Mouse (Mus musculus) midbrain, embryonic 16.5 days (tissue): Measurements from ENCODE around the gene Olfr881. TPM values are rescaled to one million over a fixed set of nuclear protein-coding genes. Genes with fewer than 3 reads are reported as not detected.

Experiments
- ATAC-seq: fragments of 200-750 bp; cut with Nextera tagmentation; 2 replicates; pipeline ENCODE4 v1.8.0; 2017; ENCODE audit warnings: moderate TSS enrichment
- H3K27ac ChIP-seq: fragments of 300-500 bp; sonication (generic); 2 replicates; pipeline ENCODE4 v1.5.1; 2014; ENCODE audit warnings: mild to moderate bottlenecking, low read length, mixed read lengths
- H3K27me3 ChIP-seq: fragments of 300-500 bp; sonication (generic); 2 replicates; pipeline ENCODE4 v1.6.1; 2014; ENCODE audit warnings: low read depth, low read length, mixed read lengths; ENCODE audit not compliant: control insufficient read depth, insufficient read depth
- H3K36me3 ChIP-seq: fragments of 300-500 bp; sonication (generic); 2 replicates; pipeline ENCODE4 v1.6.1; 2014; ENCODE audit warnings: mild to moderate bottlenecking, low read length, moderate library complexity, mixed read lengths; ENCODE audit not compliant: control insufficient read depth, insufficient read depth
- H3K4me1 ChIP-seq: fragments of 300-500 bp; sonication (generic); 2 replicates; pipeline ENCODE4 v1.6.1; 2014; ENCODE audit warnings: mild to moderate bottlenecking, low read length, mixed read lengths; ENCODE audit not compliant: control insufficient read depth, insufficient read depth
- H3K4me2 ChIP-seq: fragments of 300-500 bp; sonication (generic); 2 replicates; pipeline ENCODE4 v1.6.1; 2014; ENCODE audit warnings: mild to moderate bottlenecking, low read length, mixed read lengths
- H3K4me3 ChIP-seq: fragments of 300-500 bp; sonication (generic); 2 replicates; pipeline ENCODE4 v1.5.1; 2014; ENCODE audit warnings: low read depth, mild to moderate bottlenecking, low read length, moderate library complexity, mixed read lengths
- H3K9ac ChIP-seq: fragments of 300-500 bp; sonication (generic); 2 replicates; pipeline ENCODE4 v1.6.1; 2014; ENCODE audit warnings: low read depth, low read length, mixed read lengths
- H3K9me3 ChIP-seq: fragments of 300-500 bp; sonication (generic); replicated peaks from 2 replicates; pipeline ENCODE4 v1.6.1; 2014; ENCODE audit warnings: mild to moderate bottlenecking, low read length, mixed read lengths; ENCODE audit not compliant: control insufficient read depth, poor library complexity, severe bottlenecking
- WGBS: fragments of 180-500 bp; shearing (Covaris S2); extraction: QIAGEN DNeasy Blood & Tissue Kit; methylation state at CpG from one replicate; pipeline ENCODE4 v1.1.7; 2014; 5-methylcytosine and 5-hydroxymethylcytosine counted together
- polyA plus RNA-seq: library from polyadenylated mRNA; unstranded; fragments of >200 nt; fragmentation: Nextera tagmentation; extraction: Ambion mirVana; gene quantifications from 2 replicates; pipeline ENCODE4 v1.2.1, GENCODE M21; 2015

Olfr881 gene
- not detected in 2 replicates for polyA plus RNA-seq

GRCm38 (mm10) chr9:37991525-37991924 lies at the start of gene Olfr881:
Gene Olfr881 (plus strand): TSS chr9:37991825.
- no peak within 1 kb of the TSS for H3K27ac ChIP-seq
- H3K4me1 ChIP-seq, result no peaks in the 10 kb centered on the region
- H3K9ac ChIP-seq, result no peak within 1 kb of the TSS
- no peaks in the 10 kb centered on the region for H3K36me3 ChIP-seq
- H3K9me3 ChIP-seq, result no peaks in the 10 kb centered on the region
- H3K27me3 ChIP-seq, result no peaks in the 10 kb centered on the region
- no peak within 1 kb of the TSS for H3K4me2 ChIP-seq
- no peak within 1 kb of the TSS for H3K4me3 ChIP-seq
- ATAC-seq, result no peak

- no peak overlapping the region for H3K27ac ChIP-seq
- 44% methylated on average over 2 of the region's 2 CpGs for WGBS
- H3K4me3 ChIP-seq, result no peak overlapping the region
- no peak for ATAC-seq
- no peaks in the 10 kb centered on the region for H3K27me3 ChIP-seq
- no peaks in the 10 kb centered on the region for H3K36me3 ChIP-seq
- no peak overlapping the region for H3K4me2 ChIP-seq
- no peaks in the 10 kb centered on the region for H3K9me3 ChIP-seq
- no peaks in the 10 kb centered on the region for H3K4me1 ChIP-seq
- no peak overlapping the region for H3K9ac ChIP-seq
Measured at GRCm38 (mm10) chr9:37998581-37999204, 7.1 kb downstream of the Olfr881 start.

GRCm38 (mm10) chr9:38000021-38000420 lies 8.4 kb downstream of the Olfr881 start:
- 67% methylated on average over 1 of the region's 1 CpGs for WGBS
- no peak for ATAC-seq
- H3K9me3 ChIP-seq, result no peaks in the 10 kb centered on the region
- H3K36me3 ChIP-seq, result no peaks in the 10 kb centered on the region
- H3K4me2 ChIP-seq, result no peak overlapping the region
- H3K27me3 ChIP-seq, result no peaks in the 10 kb centered on the region
- H3K27ac ChIP-seq, result no peak overlapping the region
- H3K9ac ChIP-seq, result no peak overlapping the region
- no peak overlapping the region for H3K4me3 ChIP-seq
- H3K4me1 ChIP-seq, result no peaks in the 10 kb centered on the region

GRCm38 (mm10) chr9:38025508-38025907 lies 33.9 kb downstream of the Olfr881 start, which contains the start of gene Olfr883:
Gene Olfr883 (plus strand): TSS chr9:38025808.
- Histone ChIP-seq H3K27me3 (no peaks in the 10 kb centered on the region), H3K27ac (no peak within 1 kb of the TSS), H3K9ac (no peak within 1 kb of the TSS), H3K9me3 (no peaks in the 10 kb centered on the region), H3K4me2 (no peak within 1 kb of the TSS), H3K4me1 (no peaks in the 10 kb centered on the region), H3K36me3 (no peaks in the 10 kb centered on the region), H3K4me3 (no peak within 1 kb of the TSS)
- WGBS, result 84% methylated on average over 1 of the region's 1 CpGs
- ATAC-seq, result no peak

Other genes with a start within 250 kb of the Olfr881 start
- not detected in 2 replicates for gene Olfr874, start 246.7 kb upstream of the Olfr881 start, polyA plus RNA-seq
- not detected in 2 replicates for gene Olfr875, start 220.0 kb upstream of the Olfr881 start, polyA plus RNA-seq
- not detected in 2 replicates for gene Olfr876, start 188.8 kb upstream of the Olfr881 start, polyA plus RNA-seq
- gene Olfr877, start 137.6 kb upstream of the Olfr881 start, polyA plus RNA-seq, result not detected in 2 replicates
- not detected in 2 replicates for gene Olfr145, start 95.1 kb upstream of the Olfr881 start, polyA plus RNA-seq
- gene Olfr878, start 74.0 kb upstream of the Olfr881 start, polyA plus RNA-seq, result not detected in 2 replicates
- gene Olfr883, start 34.0 kb downstream of the Olfr881 start, polyA plus RNA-seq, result not detected in 2 replicates
- not detected in 2 replicates for gene Olfr884, start 54.7 kb downstream of the Olfr881 start, polyA plus RNA-seq
- not detected in 2 replicates for gene Olfr885, start 69.5 kb downstream of the Olfr881 start, polyA plus RNA-seq
- gene Olfr887, start 92.2 kb downstream of the Olfr881 start, polyA plus RNA-seq, result not detected in 2 replicates
- not detected in 2 replicates for gene Olfr888, start 116.3 kb downstream of the Olfr881 start, polyA plus RNA-seq
- gene Olfr889, start 123.4 kb downstream of the Olfr881 start, polyA plus RNA-seq, result 0.03 and 0.07 TPM in 2 replicates
- not detected in 2 replicates for gene Olfr890, start 150.7 kb downstream of the Olfr881 start, polyA plus RNA-seq
- not detected in 2 replicates for gene Olfr891, start 189.0 kb downstream of the Olfr881 start, polyA plus RNA-seq
- gene Olfr893, start 216.5 kb downstream of the Olfr881 start, polyA plus RNA-seq, result not detected in 2 replicates
- not detected in 2 replicates for gene Olfr894, start 226.2 kb downstream of the Olfr881 start, polyA plus RNA-seq